8 mouse cellular contexts compared by ENCODE assay signal in genomic region chr2:99236968-99237367, GRCm38 (mm10).
DNase-seq lines count a peak whose midpoint lies in the region; ATAC-seq and TF ChIP-seq lines count a peak whose summit lies in the region.

No protein-coding gene starts in this region.

- no peaks in the 10 kb centered on the region for H3K27me3 ChIP-seq in cerebellum, adult 2 months (ENCODE audit: control insufficient read depth, insufficient read depth, low read length)
- no peaks in the 10 kb centered on the region for H3K27me3 ChIP-seq in midbrain, embryonic 11.5 days (ENCODE audit: control insufficient read depth, insufficient read depth, low read length)
- no peaks in the 10 kb centered on the region for H3K27me3 ChIP-seq in midbrain, embryonic 16.5 days (ENCODE audit: control insufficient read depth, insufficient read depth, low read depth, low read length)
- no peaks in the 10 kb centered on the region for H3K27me3 ChIP-seq in hindbrain, embryonic 13.5 days

- TF ChIP-seq CTCF in cerebellum, adult 2 months (IDR thresholded peaks at IDR 0.05; ENCODE audit: borderline replicate concordance, insufficient read depth, low read depth, low read length): peak; percentile 45; the same call in 1 of the 2 replicates

- DNase-seq in cerebellum, adult 2 months: peak; percentile 26 to 34
- peak; percentile 90 for DNase-seq in midbrain, embryonic 11.5 days (ENCODE audit: low spot score, missing footprints)
- peak; percentile 5 for DNase-seq in c-Kit-positive CD71-positive TER-119-negative erythroid progenitor cells, embryonic 14.5 days (ENCODE audit: low read depth)
- DNase-seq in left cerebral cortex, postnatal 36 days (ENCODE audit: low spot score in 2 of 2): peak; percentile 11 to 18
- DNase-seq in testis, postnatal 10 days (ENCODE audit: low spot score): peak; percentile 68

- TF ChIP-seq POLR2A in cerebellum, adult 2 months (IDR thresholded peaks at IDR 0.05; ENCODE audit: borderline replicate concordance, insufficient read depth, low read length): no peak

- H3K4me3 ChIP-seq in cerebellum, adult 2 months (replicated peaks; ENCODE audit: insufficient read depth, low read depth, low read length): no peak overlapping the region
- no peak overlapping the region for H3K4me3 ChIP-seq in midbrain, embryonic 11.5 days (ENCODE audit: low read depth, low read length)
- H3K4me3 ChIP-seq in midbrain, embryonic 16.5 days (ENCODE audit: low read depth, low read length): no peak overlapping the region
- no peak overlapping the region for H3K4me3 ChIP-seq in hindbrain, embryonic 13.5 days

- 3% methylated on average over 7 of the region's 7 CpGs for WGBS in cerebellum, adult 2 months
- 9% methylated on average over 7 of the region's 7 CpGs for WGBS in midbrain, embryonic 11.5 days
- 4% methylated on average over 7 of the region's 7 CpGs for WGBS in midbrain, embryonic 16.5 days
- WGBS in hindbrain, embryonic 13.5 days: 6% methylated on average over 7 of the region's 7 CpGs

- ATAC-seq in cerebellum, adult (ENCODE audit: insufficient number of reproducible peaks, low FRiP score, low TSS enrichment): no peak
- ATAC-seq in midbrain, embryonic 11.5 days (ENCODE audit: low FRiP score): peak; percentile 42; the same call in 1 of the 2 replicates
- ATAC-seq in midbrain, embryonic 16.5 days: no peak
- ATAC-seq in hindbrain, embryonic 13.5 days (ENCODE audit: low FRiP score): no peak

- no peaks in the 10 kb centered on the region for H3K4me1 ChIP-seq in cerebellum, adult 2 months (ENCODE audit: control insufficient read depth, insufficient read depth, low read length)
- H3K4me1 ChIP-seq in midbrain, embryonic 11.5 days (ENCODE audit: control insufficient read depth, insufficient read depth, low read length): no peaks in the 10 kb centered on the region
- no peaks in the 10 kb centered on the region for H3K4me1 ChIP-seq in midbrain, embryonic 16.5 days (ENCODE audit: control insufficient read depth, insufficient read depth, low read length)
- H3K4me1 ChIP-seq in hindbrain, embryonic 13.5 days (replicated peaks): no peaks in the 10 kb centered on the region

- H3K9me3 ChIP-seq in midbrain, embryonic 11.5 days (ENCODE audit: control insufficient read depth, low read length): no peaks in the 10 kb centered on the region
- no peaks in the 10 kb centered on the region for H3K9me3 ChIP-seq in midbrain, embryonic 16.5 days (replicated peaks; ENCODE audit: control insufficient read depth, low read length, poor library complexity, severe bottlenecking)
- no peaks in the 10 kb centered on the region for H3K9me3 ChIP-seq in hindbrain, embryonic 13.5 days

- no peak overlapping the region for H3K4me2 ChIP-seq in midbrain, embryonic 11.5 days
- no peak overlapping the region for H3K4me2 ChIP-seq in midbrain, embryonic 16.5 days (ENCODE audit: low read length)
- H3K4me2 ChIP-seq in hindbrain, embryonic 13.5 days: peak overlapping the region; percentile 23; the same call in 1 of the 2 replicates

- H3K36me3 ChIP-seq in midbrain, embryonic 11.5 days (ENCODE audit: control insufficient read depth, insufficient read depth, low read length): no peaks in the 10 kb centered on the region
- H3K36me3 ChIP-seq in midbrain, embryonic 16.5 days (ENCODE audit: control insufficient read depth, insufficient read depth, low read length): no peaks in the 10 kb centered on the region
- H3K36me3 ChIP-seq in hindbrain, embryonic 13.5 days: no peaks in the 10 kb centered on the region

- no peak overlapping the region for H3K9ac ChIP-seq in midbrain, embryonic 11.5 days (ENCODE audit: low read length)
- H3K9ac ChIP-seq in midbrain, embryonic 16.5 days (ENCODE audit: low read depth, low read length): no peak overlapping the region
- H3K9ac ChIP-seq in hindbrain, embryonic 13.5 days: no peak overlapping the region

- H3K27ac ChIP-seq in cerebellum, adult 2 months (ENCODE audit: insufficient read depth, low read length): no peak overlapping the region
- H3K27ac ChIP-seq in midbrain, embryonic 11.5 days (ENCODE audit: low read depth, low read length): no peak overlapping the region
- H3K27ac ChIP-seq in midbrain, embryonic 16.5 days (ENCODE audit: low read length): no peak overlapping the region
- no peak overlapping the region for H3K27ac ChIP-seq in hindbrain, embryonic 13.5 days

- intact Hi-C loops in left cerebral cortex, postnatal 36 days (cut with DNase I): loop anchor here (5.0 kb wide), 1 partner anchor 1920 kb away; no protein-coding TSS in a partner anchor

Comparison
In these comparisons a context has a peak if more than half of its experiments do, and no peak if none do; other contexts are left out.
1. DNase-seq: peak in every context shown above with its lines; median percentile 90 in midbrain, embryonic 11.5 days; 68 in testis, postnatal 10 days; 30 in cerebellum, adult 2 months; 14 in left cerebral cortex, postnatal 36 days; 5 in c-Kit-positive CD71-positive TER-119-negative erythroid progenitor cells, embryonic 14.5 days.